Mouse (Mus musculus) heart, adult 2 months (tissue): ENCODE measurements at regions not wholly inside any gene's neighbourhood (a gene's known extent, or its start where the extent isn't known, plus 50 kb on each side); places are given as distances from the start of the nearest gene placed in this dataset.

Experiments used
- CTCF ChIP-seq: fragments of 200-600 bp; IDR thresholded peaks from 2 replicates; pipeline ENCODE4 v1.8.1; 2022; ENCODE audit warnings: antibody characterized with exemption, mild to moderate bottlenecking, moderate library complexity
- EP300 ChIP-seq: fragments of 200-500 bp; IDR thresholded peaks from 2 replicates; pipeline ENCODE4 v1.6.1; 2011; ENCODE audit warnings: low read depth, low read length, control low read depth; ENCODE audit not compliant: insufficient read depth
- POLR2A ChIP-seq: fragments of 200-500 bp; IDR thresholded peaks from 2 replicates; pipeline ENCODE4 v1.6.1; 2011; ENCODE audit warnings: mild to moderate bottlenecking, low read depth, low read length, control low read depth; ENCODE audit not compliant: insufficient read depth

GRCm38 (mm10) chr5:100230038-100230437 is 70.4 kb upstream of the Tmem150c start:
- TF ChIP-seq POLR2A, result no peak
- no peak for TF ChIP-seq EP300
- TF ChIP-seq CTCF, result no peak
